Mouse (Mus musculus) embryo, embryonic 9.5 days (tissue): ENCODE data around the gene Aff3.

Experiments used
- DNase-seq: peaks from one replicate; pipeline ENCODE4 v3.0.0-alpha.2; 2017; ENCODE audit errors: extremely low spot score

Gene Aff3

DNA sequence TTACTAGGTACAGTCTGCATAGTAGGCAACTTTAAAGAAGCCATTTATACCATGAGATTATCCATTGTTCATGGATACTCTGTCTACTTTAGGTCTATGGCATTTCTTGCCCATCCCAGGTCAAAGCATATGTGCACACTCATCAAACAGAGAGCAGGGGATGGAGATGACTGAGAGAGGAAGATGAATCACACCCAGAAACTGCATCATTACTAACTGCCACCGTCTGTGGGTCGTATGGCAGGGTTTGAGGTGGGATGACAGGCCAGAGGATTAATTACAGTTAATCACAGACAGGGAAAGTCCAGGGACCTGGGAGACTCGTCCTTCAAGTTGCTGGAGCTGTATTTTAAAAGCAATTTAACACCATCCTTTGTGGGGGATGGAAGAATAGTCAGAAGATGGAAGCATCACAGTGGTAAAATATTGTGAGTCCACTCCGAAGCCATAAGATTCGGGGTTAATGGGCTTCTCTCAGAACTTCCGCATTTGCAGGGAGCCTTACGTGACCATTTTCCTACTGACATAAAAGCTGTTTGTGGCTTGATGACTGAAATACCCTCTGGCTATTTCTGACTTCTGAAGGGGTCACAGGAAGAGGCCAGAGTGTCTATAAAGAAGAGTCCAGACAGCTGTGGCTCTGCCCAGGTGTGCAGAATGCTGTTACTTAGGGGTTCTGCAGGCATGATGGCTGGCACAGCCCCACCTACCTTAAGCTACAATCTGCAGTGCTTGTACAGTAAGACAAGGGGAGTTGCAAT is 427.5 kb downstream of the Aff3 start:
- DNase-seq: no peak

DNA sequence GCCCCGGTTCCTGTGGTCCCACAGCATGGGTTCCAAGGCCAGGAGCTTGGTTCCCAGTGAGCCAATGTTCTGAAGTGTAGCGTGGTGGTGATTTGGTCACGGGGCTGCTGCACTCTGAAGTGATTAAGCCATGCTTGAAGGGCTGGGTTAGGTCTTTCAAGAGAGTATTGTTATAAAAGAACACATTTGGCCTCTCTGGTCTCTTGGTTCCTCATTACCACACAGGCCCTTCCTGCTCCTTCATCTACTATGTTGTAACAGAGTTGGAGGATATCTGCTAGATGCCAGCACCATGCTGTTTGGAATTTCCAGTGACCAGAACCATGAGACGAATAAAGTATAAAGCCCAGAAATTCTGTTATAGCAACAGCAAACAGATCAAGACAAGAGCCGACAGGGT is 431.6 kb downstream of the Aff3 start:
- DNase-seq: no peak

DNA sequence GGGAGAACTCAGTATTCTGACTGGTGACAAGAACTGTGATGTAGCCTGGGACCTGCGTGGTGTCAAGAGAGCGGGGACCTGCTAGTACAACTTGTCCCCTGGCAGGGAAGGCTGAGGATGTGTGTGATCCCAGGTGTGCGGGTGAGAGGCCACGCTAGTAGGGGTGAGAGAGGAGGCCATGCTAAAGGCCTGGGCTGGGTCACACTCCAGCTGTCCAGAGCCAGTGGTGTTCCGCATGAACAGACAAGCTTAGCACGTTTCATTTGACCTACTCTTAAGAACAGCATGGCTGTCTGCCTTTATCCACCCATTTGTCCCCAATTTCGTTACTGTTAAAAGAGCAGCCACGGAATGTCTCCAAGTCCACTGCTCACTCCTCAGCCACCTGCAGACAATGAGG is 434.7 kb downstream of the Aff3 start:
- DNase-seq: no peak

DNA sequence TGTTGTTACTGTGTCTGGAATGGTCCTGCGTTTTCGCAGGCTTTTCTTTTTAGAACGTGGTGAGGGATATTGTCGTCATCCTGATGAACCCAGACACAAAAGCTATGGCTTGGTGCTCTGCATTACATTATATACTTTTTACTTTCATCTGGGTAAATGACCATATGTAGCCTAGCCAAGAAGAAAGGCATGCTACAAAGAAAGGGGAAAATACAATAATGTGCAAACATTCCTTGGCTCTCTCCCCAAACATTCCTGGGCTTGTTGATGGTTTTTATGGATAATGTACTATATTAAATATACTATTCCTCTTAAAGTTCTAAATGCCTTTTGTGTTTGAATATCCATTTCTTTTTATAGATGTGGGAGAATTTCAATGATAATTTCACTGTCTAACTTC is 435.9 kb downstream of the Aff3 start:
- no peak for DNase-seq

DNA sequence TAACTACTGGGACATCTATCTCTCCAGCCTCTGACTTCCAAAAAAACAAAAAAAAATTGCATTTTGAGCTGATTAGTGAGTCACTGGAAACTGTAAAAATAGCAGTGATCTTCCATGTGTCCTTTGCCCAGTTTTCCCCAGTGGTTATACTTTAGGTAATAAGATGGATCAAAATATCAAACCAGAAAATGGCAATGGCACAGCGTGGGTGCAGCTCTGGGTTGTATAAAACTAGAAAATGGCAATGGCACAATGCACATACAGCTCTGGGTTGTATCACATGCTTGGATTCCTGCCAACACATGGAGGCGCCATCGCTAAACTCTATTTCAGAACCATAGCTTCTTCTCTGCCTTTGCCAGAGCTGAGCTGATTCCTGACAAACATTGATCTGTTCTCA is 439.6 kb downstream of the Aff3 start:
- no peak for DNase-seq

DNA sequence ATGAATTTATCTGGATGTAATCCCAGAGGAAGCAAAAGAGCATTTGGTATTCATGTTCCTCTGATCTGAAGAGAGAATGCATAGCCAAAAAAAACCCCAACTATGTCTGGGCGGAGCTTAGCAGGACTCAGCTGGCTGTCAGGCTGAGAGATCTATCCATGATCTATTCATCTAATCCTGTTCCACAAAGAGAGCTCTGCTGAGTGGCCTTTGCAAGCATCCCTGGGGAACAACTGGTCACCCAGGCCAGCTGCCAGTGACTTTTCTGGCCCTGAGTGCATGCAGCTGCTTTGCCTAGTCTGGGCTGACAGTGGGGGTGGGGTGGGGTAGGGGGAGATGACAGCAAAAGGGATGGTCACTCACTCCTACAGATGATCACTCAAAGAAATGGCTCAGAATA is 442.6 kb downstream of the Aff3 start:
- no peak for DNase-seq

DNA sequence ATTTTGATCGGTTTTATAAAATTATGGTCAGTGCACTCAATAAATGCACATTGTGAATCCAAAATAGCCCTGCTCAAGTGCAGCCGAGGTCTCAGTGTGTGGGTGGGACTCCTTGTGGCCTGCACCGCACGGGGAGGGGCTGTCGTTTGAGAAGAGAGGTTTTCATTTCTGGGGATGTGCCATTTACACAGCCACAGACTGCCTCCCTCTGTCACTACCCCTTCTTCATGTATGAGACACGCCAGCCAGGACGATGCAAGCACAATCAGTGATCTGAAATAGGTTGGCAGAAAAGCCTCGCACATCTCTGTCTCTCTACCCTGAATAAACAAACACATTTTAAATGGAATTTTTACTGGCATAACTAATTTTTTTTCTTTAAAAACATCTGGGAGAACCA is 443.3 kb downstream of the Aff3 start:
- no peak for DNase-seq

DNA sequence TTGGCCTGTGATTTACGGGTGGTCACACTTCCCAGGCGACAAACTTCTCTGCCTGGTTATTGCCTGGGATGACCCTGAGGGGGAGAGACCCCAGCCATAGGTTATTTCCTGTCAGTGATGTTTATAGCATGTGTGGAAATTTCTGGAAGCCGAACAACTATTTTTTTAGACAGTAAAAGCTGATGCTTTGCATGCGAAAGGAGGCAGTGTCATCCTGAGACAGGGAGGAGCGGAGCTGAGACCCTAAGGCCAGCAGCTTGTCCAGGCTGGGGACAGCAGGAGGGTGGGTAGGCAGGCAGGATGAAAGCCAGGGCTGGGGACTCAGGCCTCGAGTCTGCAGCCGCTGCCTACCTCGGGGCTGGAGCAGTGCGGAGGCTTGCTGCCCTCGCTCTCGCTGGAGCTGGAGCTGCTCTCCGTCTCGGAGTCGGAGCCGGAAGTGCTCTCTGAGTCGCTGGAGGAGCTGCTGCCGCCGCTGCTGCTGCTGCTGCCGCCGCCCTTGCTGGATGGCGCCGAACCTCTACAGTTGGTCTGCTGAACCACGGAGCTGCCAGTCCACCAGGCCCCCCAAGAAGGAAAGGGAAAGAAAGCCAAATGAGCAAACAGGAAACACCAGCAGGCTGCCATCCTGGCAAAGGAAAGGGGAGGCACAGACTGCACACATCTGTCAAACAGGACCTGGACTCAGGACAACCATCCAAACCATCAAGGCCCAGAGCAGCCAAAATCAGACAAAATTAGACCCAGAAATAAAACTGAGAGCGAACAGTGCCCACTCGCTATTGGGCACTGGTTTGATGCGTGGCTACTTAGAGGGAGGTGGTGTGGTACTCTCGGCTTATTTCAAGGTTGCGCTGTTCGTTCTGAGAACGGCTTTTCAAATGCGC is 446.6 kb downstream of the Aff3 start:
- DNase-seq: no peak

DNA sequence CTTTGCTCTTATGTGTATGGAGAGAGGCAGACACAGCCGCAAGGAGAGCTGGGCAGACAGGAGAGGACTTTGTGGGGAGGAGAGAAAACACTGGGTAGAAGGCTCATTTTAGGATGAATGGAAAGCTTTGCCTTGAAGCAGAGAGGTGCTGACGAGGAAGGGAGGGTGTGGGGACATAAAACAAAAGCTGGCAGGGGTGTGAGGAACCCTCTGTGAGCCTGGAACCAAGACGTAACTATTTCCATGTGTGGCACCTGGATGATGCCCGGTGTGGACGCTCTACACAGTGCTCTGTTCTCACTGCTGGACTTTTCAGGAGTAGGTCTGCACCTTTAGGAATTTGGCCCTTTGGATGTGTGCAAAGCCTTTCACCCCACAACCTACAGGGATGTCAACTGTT is 447.7 kb downstream of the Aff3 start:
- no peak for DNase-seq

DNA sequence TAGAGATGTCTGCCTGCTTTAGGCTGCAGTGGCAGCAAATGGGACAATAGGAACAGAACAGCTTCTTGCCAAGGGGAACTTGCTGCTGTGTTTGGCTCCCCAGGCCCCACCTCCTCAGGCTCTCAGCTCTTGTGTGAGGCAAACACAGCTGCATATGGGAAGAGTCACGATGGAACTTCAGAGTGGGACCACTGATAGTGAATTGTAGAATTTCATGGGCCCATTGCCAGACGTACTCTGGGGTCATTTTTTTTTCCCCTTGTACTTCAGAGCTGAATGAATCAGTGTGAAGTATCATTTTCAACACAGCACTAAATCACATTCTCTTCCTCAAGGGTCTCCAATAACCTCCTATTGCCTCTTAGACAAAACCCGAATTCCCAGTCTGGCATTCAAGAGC is 451.4 kb downstream of the Aff3 start:
- no peak for DNase-seq

DNA sequence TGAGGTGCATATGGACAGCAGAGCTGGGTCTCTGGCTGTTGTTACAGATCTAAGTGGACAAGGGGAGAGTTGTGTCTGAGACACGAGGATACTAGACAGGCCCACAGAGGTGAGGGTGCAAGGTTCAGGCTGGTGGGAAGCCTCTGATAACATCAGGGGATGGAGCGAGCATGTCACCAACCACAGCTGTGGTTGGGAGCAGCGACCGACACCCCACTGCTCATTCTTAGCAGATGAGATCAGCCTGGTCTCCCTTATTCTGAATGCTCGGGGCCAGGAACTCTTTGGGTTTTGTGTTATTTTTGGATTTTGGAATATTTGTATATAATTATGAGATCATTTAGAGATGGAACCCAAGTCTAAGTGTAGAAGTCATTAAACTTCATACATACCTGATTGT is 452.4 kb downstream of the Aff3 start:
- no peak for DNase-seq

DNA sequence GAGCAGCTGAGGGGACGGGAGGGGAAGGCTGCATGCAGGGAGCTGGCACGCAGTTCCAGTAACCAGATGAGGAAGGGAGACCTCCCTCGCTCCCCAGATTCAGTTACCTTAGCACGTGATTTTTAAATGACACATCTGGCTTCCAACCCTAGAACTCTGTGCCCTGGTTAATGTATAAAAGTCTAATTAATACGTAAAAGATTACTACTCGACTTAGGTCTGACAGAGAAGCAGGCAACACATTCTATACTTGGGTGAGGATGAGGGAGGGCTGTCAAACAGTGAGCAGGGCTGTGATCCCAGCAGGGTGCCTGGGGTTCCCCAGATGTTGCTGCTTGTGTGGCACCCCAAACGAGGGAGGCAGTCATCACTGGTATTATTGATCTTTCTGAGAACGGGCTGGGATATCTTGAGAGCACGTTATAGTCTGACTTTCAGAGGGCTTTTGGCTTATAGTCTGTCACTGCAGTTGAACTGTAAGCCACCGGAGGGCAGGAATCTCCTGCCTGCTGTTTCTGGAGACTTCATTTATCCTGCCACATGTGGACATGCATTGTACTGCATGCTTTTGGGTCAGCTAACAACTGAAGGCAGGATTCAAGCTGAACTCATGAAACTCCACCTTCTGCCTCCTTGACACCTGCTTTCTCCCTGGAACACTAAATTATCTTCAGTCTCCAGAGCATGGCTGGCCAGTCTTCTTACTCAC is 462.1 kb downstream of the Aff3 start:
- DNase-seq: peak; percentile 47

DNA sequence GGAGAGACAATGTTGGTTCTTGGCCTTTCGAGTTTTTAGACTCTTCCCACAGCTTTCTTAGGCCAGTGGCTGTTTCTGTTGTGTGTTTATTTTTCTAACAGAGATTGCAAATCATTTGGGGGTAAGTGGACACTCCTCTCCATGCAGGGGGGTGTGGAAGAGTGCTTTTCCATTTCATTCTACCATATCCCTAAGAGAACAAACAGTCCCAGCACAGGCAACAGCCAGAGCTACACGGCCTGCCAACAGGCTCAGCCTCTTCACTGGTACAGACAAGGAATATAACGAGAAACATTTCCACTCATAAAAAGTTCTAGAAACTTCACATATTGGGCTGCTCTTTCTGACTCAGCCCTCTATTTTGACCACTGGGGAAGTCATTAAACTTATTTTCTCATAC is 463.0 kb downstream of the Aff3 start:
- no peak for DNase-seq

DNA sequence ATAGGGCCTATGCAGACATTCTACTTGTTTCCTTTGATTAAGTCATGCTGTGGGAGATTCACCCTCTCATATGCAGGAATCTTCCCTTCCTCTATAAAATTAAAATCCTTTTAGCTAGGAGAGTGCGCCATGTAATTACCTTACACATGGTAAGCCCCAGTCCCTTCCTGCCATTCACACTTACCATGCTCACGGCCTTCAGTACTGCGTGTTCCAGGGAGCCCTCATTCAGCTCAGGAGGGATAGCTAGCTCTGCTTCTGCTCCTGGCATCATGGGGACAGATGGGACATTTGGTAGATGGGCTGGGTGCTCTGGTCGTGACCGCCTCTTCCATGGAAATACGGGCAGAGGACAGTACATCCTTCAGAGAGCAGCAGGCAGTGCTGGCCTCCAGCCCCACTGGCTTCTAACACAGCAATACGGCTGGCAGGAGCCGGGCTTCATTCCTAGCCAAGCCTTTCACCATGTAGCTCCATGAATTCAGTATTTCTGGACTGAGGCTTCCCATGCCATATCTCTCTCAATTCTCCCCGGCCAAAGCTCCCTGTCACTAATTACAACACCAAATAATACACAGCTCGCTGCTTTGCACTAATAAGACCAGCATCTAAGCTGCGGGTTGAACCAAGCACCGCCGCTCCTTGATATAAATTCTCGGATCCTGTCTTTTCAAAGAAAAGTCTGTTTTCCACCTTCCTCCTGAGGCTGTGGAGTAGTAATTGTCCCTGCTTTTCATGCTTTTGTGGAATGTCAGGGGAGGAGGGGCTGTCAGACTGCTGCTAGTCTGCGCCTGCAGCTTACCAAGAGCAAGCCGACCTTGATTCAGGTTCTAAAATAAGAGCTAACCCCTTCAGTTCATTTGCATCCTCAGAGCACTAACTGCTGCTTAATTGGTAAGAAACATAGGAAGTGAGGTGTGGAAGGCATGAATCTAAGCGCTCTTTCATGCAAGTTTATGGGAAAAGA is 464.8 kb downstream of the Aff3 start:
- no peak for DNase-seq

DNA sequence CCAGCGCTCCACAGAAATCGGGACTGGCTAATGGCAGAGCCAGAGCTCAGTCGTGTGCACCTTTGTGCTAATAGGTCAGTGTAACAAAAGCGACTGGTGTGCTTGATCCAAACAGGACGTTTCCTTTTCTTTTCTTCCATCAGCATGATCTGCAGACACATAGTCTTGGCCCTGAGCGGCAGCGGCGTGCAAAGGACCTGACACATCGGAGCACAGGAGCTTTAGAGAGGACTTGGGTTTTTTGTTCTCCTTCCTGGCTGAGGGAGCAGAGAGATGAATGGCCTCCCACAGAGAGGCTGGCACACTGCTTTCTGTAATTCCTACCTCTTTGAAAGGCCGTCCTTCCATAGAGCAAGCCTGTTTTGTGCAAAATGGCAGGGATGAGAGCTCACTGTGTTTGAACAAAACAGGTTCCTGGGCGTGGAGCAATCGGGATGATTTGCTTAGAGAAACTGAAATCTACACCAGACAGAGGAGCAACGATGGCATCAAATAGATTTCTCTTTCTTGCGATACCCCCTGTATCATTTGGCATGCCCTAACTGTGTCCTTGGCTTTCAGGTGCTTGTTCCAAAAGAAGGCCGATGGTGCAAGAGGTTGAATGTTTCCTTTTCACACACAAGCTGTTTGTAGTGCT is 466.2 kb downstream of the Aff3 start:
- peak; percentile 27 for DNase-seq

DNA sequence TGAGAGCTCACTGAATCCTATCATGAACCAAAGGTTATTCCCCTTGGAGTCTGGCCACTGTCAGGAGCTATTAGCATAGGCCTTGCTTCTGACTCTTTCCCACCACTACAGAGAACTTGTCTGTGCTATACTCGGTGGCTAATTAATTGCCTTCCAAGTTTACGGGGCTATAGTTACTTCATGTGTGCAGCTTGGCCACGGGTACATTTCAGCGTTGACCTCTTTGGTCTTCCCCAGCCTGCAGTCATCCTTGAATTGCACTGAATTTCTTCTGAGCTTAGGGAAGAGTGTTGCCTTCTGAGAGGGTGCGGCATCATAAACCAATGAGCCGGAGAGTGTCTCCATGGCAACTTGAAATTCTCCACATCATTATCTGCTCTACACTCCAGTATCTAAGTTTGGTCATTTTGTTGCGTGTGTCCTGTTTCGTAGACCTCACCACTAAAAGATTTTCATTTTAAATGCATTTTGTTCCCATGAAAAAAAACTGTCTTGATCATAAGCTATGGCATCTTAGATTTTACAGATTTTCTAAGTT is 467.5 kb downstream of the Aff3 start:
- no peak for DNase-seq

DNA sequence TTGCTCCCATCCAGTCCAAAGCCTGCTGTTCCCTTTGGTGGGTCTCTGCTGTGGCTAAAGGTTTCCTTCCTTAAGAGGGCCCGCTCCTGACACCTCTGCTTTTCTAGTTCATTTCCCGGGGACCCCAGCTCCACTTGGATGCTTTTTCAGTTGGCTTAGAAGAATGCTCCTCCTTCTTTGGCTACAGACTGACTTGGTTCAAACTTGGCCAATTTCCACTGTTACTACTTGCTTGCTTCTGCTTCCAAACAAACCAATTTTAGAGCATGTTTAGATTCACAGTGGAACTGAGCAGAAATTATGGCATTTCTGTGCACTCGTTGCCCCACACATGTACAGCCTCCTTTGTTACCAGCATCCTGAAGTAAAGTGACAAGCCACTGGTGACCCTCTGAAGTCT is 469.0 kb downstream of the Aff3 start:
- no peak for DNase-seq

DNA sequence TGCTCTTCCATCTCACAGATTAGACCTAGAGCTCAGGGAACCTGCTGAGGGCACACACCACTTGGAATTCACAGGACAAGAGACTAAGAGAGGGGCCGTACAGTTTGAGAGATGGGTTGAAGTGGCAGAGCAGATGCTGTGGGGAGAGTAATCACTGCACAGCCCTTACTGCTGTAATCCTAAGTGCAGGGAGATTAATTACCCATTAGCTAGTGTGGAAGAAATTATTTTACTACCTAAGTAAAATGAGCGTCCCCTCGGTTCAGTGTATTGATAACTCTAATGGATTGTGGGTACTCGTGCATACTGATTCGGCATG is 478.6 kb downstream of the Aff3 start:
- DNase-seq: no peak

DNA sequence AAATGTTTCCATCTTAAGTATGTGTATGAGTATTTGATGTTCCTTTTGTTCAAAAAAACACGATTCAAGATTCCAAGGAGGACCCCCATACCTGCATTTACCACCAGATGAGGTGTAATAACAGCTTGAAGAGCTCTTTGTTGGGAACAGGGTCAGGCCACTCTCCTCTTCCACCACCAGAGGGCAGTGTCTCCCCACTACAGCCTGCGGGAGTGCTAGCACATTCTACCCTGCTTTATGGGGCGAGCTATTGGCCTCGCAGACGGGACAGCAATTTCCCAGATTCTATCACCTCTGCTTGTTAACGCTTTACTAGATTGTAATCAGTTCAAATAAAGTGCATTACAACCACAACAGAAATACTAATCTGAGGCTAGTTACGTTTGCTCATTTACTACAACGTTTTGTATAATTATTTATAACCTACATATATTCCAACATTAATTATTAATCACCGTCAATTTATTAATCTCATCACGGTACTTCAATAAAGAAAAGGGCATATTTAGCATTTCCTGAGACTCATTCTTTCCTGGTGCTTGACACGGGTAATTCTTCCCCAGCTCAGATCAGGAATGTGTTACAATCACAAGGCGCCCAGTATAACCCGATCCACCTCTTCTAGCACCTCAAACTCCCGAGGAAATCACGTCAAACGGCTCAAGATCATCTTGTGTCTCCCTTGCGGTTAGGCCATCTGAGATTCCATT is 479.1 kb downstream of the Aff3 start:
- DNase-seq: peak; percentile 85

DNA sequence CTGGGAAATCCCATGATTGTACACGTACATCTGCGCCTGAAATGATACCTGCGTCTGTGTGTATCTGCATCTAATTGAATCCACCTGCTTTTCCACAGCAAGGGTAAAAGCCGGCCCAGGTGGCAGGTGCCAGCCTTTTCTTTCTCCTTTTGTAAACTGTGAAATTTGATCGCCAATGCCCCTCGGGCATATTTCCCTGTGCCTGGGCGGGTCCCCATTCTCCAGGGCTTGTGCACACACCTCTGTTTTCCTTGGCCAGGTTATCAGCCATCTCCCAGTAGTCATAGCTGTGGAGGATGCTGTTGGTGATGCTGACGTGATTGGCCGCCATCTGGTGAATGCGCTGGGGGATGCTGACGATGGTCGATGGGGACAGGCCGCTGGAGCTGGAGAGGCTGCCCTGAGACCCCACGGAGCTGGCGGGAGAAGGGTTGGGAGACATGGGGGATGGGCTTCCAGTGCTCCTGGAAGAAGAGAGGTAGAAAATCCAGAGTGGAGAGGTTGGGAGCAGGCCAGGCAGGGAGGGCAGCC is 483.7 kb downstream of the Aff3 start:
- DNase-seq: no peak
